Mouse (Mus musculus): ENCODE data around the gene Hdhd5. TPM values are rescaled to one million over a fixed set of nuclear protein-coding genes. Genes with fewer than 3 reads are reported as not detected.

Gene Hdhd5
- 14.5 and 15.3 TPM in 2 replicates for polyA plus RNA-seq (2015; fragmentation: Nextera tagmentation; extraction: Ambion mirVana)

- no peaks in the 10 kb centered on the region for H3K36me3 ChIP-seq
- H3K4me3 ChIP-seq (replicated peaks): peak within 1 kb of the TSS; percentile 80
- H3K9ac ChIP-seq (replicated peaks): peak within 1 kb of the TSS; percentile 88
- 0 out of 2 replicates have a peak within 1 kb of the TSS, but pooled peaks have one; percentile 64 for H3K27ac ChIP-seq
- ATAC-seq: peak; percentile 99
- WGBS: under 1% methylated on average over 73 of the region's 75 CpGs
- peak within 1 kb of the TSS; percentile 62 for H3K4me2 ChIP-seq (replicated peaks)
- H3K4me1 ChIP-seq (replicated peaks): peaks cover 30% of the 10 kb centered on the region
- H3K9me3 ChIP-seq: no peaks in the 10 kb centered on the region
- H3K27me3 ChIP-seq: no peaks in the 10 kb centered on the region
These were observed at the start of gene Hdhd5 for GRCm38 (mm10) chr6:120531020-120531965. Hdhd5 (minus strand) TSS chr6:120531319.

- Histone ChIP-seq H3K9ac (replicated peaks) (no peak overlapping the region; the same call in 1 of the 2 replicates), H3K27ac (peak overlapping the region; percentile 81)
- WGBS: 0% methylated on average over 1 of the region's 1 CpGs
These were observed 49.5 kb upstream of the Hdhd5 start for GRCm38 (mm10) chr6:120580713-120581015.

DNA sequence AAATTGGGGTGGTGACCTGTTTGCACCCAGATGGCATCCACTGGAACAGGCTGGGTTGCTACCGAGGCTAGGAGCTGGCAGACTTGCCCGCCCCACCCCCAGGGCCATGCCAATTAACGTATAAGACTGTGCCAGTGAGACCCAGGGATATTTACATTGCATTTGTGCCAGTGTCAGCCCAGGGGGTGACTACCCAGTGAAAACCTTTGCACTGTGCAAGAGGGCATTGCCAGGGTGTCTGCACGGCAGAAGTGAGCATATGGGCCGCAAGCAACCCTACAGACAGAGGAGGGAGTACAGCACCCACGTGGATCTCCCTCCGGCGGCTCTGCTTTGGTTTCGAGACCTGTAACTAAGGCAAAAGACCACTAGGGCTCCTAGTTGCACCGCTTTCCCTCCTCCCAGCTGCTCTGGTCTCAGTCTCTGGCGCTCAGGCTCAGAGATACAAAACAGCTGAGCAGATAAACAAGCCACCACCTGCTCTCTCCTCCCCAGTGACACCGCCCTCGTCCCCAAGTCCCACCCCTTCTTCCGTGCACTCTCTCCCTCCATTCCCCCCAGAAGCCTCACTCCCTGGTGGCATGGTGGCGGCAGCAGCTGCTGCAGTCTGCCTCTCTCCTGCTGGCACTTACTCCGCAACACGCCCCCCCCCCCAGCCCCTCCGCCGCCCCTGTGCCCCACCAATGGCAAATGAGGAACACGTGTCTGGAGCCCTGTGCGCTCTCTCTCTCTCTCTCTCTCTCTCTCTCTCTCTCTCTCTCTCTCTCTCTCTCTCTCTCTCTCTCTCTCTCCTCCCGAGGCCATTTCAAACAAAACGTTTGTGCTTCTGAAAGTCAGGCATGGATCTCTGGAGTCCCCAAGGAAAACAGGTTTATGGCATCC, 49.0 kb upstream of the Hdhd5 start:
- H3K36me3 ChIP-seq: no peaks in the 10 kb centered on the region
- 0% methylated on average over 23 of the region's 23 CpGs for WGBS
- H3K9ac ChIP-seq (replicated peaks): peak overlapping the region; percentile 55
- H3K27me3 ChIP-seq: no peaks in the 10 kb centered on the region
- peak overlapping the region; percentile 81 for H3K27ac ChIP-seq
- peaks cover 30% of the 10 kb centered on the region for H3K4me1 ChIP-seq (replicated peaks)
- ATAC-seq: peak; percentile 94
- no peaks in the 10 kb centered on the region for H3K9me3 ChIP-seq
- peak overlapping the region; percentile 45 for H3K4me3 ChIP-seq (replicated peaks)
- H3K4me2 ChIP-seq (replicated peaks): peak overlapping the region; percentile 85

More at GRCm38 (mm10) chr6:120580713-120581015, 49.5 kb upstream of the Hdhd5 start:
- Histone ChIP-seq H3K4me2 (replicated peaks) (peak overlapping the region; percentile 85), H3K9me3 (no peaks in the 10 kb centered on the region), H3K36me3 (no peaks in the 10 kb centered on the region), H3K4me1 (replicated peaks) (peaks cover 34% of the 10 kb centered on the region), H3K4me3 (replicated peaks) (peak overlapping the region; percentile 45), H3K27me3 (no peaks in the 10 kb centered on the region)
- ATAC-seq: peak; percentile 29

GRCm38 (mm10) chr6:120579110-120579830, 48.2 kb upstream of the Hdhd5 start:
- 3% methylated on average over 21 of the region's 21 CpGs for WGBS
- Histone ChIP-seq H3K9ac (replicated peaks) (peak overlapping the region; percentile 55), H3K4me2 (replicated peaks) (peak overlapping the region; percentile 85), H3K36me3 (no peaks in the 10 kb centered on the region), H3K4me3 (replicated peaks) (peak overlapping the region; percentile 45), H3K9me3 (no peaks in the 10 kb centered on the region), H3K27ac (peak overlapping the region; percentile 81), H3K4me1 (replicated peaks) (peaks cover 30% of the 10 kb centered on the region), H3K27me3 (no peaks in the 10 kb centered on the region)
- ATAC-seq: peak; percentile 10; the same call in 1 of the 2 replicates

GRCm38 (mm10) chr6:120578471-120578870, 47.4 kb upstream of the Hdhd5 start:
- Histone ChIP-seq H3K9ac (replicated peaks) (no peak overlapping the region), H3K9me3 (no peaks in the 10 kb centered on the region), H3K4me3 (replicated peaks) (no peak overlapping the region), H3K4me1 (replicated peaks) (peaks cover 30% of the 10 kb centered on the region), H3K27ac (peak overlapping the region; percentile 81; the same call in 1 of the 2 replicates), H3K27me3 (no peaks in the 10 kb centered on the region), H3K4me2 (replicated peaks) (peak overlapping the region; percentile 85; the same call in 1 of the 2 replicates), H3K36me3 (no peaks in the 10 kb centered on the region)
- no peak for ATAC-seq
- WGBS: 48% methylated on average over 5 of the region's 5 CpGs

- H3K27ac ChIP-seq: no peak overlapping the region
- ATAC-seq: no peak
- WGBS: 77% methylated on average over 1 of the region's 1 CpGs
- no peak overlapping the region for H3K9ac ChIP-seq (replicated peaks)
- no peaks in the 10 kb centered on the region for H3K36me3 ChIP-seq
- no peak overlapping the region for H3K4me2 ChIP-seq (replicated peaks)
- peaks cover 3% of the 10 kb centered on the region for H3K4me1 ChIP-seq (replicated peaks)
- no peaks in the 10 kb centered on the region for H3K27me3 ChIP-seq
- no peaks in the 10 kb centered on the region for H3K9me3 ChIP-seq
- H3K4me3 ChIP-seq (replicated peaks): no peak overlapping the region
These were observed 41.3 kb upstream of the Hdhd5 start for GRCm38 (mm10) chr6:120572372-120572771.

GRCm38 (mm10) chr6:120568257-120568656, 37.1 kb upstream of the Hdhd5 start:
- peaks cover 4% of the 10 kb centered on the region for H3K4me1 ChIP-seq (replicated peaks)
- H3K4me3 ChIP-seq (replicated peaks): no peak overlapping the region
- H3K36me3 ChIP-seq: no peaks in the 10 kb centered on the region
- ATAC-seq: no peak
- H3K27ac ChIP-seq: no peak overlapping the region
- no peaks in the 10 kb centered on the region for H3K9me3 ChIP-seq
- no peaks in the 10 kb centered on the region for H3K27me3 ChIP-seq
- WGBS: 73% methylated on average over 1 of the region's 1 CpGs
- no peak overlapping the region for H3K4me2 ChIP-seq (replicated peaks)
- no peak overlapping the region for H3K9ac ChIP-seq (replicated peaks)

GRCm38 (mm10) chr6:120566911-120567909, 36.1 kb upstream of the Hdhd5 start:
- ATAC-seq: no peak
- Histone ChIP-seq H3K4me2 (replicated peaks) (no peak overlapping the region), H3K4me3 (replicated peaks) (no peak overlapping the region), H3K27me3 (no peaks in the 10 kb centered on the region), H3K9me3 (no peaks in the 10 kb centered on the region), H3K36me3 (no peaks in the 10 kb centered on the region), H3K27ac (no peak overlapping the region), H3K4me1 (replicated peaks) (peaks cover 4% of the 10 kb centered on the region), H3K9ac (replicated peaks) (no peak overlapping the region)
- WGBS: 61% methylated on average over 18 of the region's 18 CpGs

DNA sequence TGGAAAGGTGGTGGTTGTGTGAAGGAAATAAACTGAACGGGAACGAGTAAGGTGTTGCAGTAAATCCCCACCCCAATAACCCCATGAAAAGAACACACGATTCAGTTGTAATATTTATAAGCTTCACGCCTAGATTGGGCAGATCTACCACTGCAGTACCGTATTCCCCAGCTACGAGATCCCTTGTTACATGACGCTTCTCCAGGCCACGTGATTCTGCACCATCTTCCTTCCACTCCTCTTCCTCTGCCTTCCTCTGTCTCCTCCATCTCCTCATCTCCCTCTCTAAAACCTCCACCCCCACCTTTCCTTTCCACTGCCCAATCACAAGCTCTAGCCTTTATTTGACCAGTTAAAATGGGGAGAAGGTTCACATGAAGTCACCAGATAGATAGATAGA, 25.5 kb upstream of the Hdhd5 start:
- H3K4me3 ChIP-seq (replicated peaks): no peak overlapping the region

DNA sequence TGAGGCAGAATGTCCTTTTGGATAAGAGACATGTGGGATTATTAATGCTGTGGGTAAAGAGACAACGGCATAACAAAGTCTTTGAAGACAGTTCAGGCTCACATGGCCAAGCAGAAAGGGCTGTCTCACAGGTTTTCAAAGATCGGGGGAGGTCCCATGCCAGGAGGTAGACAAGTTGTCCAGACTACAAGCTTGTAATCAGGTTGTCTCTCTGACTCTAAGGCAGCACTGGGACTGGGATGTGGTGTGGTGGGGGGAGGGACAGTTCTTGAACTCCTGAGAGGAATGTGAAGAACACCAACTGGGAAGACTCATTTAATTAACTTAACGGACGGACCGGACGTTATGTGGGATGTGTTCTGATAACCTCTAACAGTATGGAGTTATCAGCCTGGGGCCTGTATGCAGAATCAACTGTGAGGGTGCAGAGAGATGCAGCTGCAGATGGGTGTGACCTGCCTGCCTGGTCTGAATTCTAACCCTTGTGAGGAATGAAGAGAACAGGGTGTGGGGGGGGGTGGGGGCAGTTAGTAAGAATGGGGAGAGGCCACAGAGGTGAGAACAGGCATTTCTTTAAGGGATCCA, 25.0 kb upstream of the Hdhd5 start:
- H3K9me3 ChIP-seq: no peaks in the 10 kb centered on the region
- H3K4me2 ChIP-seq (replicated peaks): no peak overlapping the region
- H3K27ac ChIP-seq: no peak overlapping the region
- no peaks in the 10 kb centered on the region for H3K36me3 ChIP-seq
- no peak overlapping the region for H3K9ac ChIP-seq (replicated peaks)
- H3K4me1 ChIP-seq (replicated peaks): 0 out of 2 replicates have a peak, but pooled peaks cover 4% of the 10 kb centered on the region
- H3K4me3 ChIP-seq (replicated peaks): no peak overlapping the region
- ATAC-seq: no peak
- 93% methylated on average over 6 of the region's 6 CpGs for WGBS
- no peaks in the 10 kb centered on the region for H3K27me3 ChIP-seq

More for the DNA sequence above, 25.5 kb upstream of the Hdhd5 start:
- Histone ChIP-seq H3K9ac (replicated peaks) (no peak overlapping the region), H3K9me3 (no peaks in the 10 kb centered on the region), H3K27ac (no peak overlapping the region), H3K4me2 (replicated peaks) (no peak overlapping the region), H3K36me3 (no peaks in the 10 kb centered on the region), H3K4me1 (replicated peaks) (no peaks in the 10 kb centered on the region), H3K27me3 (no peaks in the 10 kb centered on the region)
- ATAC-seq: no peak
- WGBS: 89% methylated on average over 8 of the region's 8 CpGs
